Mouse (Mus musculus) G1E (cell line): ENCODE results near the gene Zbed3.

Source experiments
- CTCF ChIP-seq: IDR thresholded peaks from 2 replicates; pipeline ENCODE4 v1.5.1; 2012; ENCODE audit warnings: low read depth, low read length, inconsistent platforms, mixed read lengths
- GATA1 ChIP-seq: IDR thresholded peaks from 2 replicates; pipeline ENCODE4 v1.6.1; 2012; ENCODE audit warnings: borderline replicate concordance, low read length, inconsistent platforms, mixed read lengths
- GATA2 ChIP-seq: IDR thresholded peaks from 2 replicates; pipeline ENCODE4 v1.6.1; 2012; ENCODE audit warnings: low read depth, low read length, inconsistent platforms, borderline replicate concordance
- POLR2AphosphoS5 ChIP-seq: IDR thresholded peaks from 2 replicates; pipeline ENCODE4 v1.6.1; 2012; ENCODE audit warnings: low read depth, low read length, inconsistent platforms; ENCODE audit not compliant: insufficient replicate concordance
- TAL1 ChIP-seq: conservative IDR thresholded peaks from 2 replicates; pipeline ENCODE4 v1.6.1; 2012; ENCODE audit warnings: low read depth, low read length, inconsistent platforms, mixed read lengths

DNA sequence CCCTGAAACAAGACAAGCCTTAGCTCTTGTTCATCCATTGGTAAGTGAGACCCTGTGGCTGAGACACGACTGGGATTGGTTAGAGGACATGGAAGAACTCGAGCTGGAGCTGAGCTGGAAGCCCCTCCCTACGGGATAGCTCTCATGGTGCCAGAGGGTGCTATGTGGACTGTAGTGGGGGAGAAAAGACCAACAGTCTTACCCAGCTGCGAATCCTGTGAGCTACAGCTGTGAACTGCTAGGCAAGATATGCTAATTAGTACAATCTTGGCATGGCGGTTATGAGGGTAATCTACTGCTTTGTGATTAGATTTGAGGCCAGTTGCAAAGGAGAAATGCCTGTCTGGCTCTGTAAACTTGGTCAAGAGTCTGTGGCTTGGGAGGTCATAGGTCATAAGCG is 4.3 kb upstream of the Zbed3 start:
- TF ChIP-seq CTCF, result no peak
- TF ChIP-seq GATA1, result no peak
- no peak for TF ChIP-seq POLR2AphosphoS5
- no peak for TF ChIP-seq TAL1
- TF ChIP-seq GATA2, result no peak
